Mouse (Mus musculus) heart, embryonic 10.5 days (tissue): Measurements from ENCODE around the gene Gm20547. TPM values are rescaled to one million over a fixed set of nuclear protein-coding genes. Genes with fewer than 3 reads are reported as not detected.
A peak's percentile ranks its signal among the peaks of the same experiment; 100 is the strongest.

ENCODE experiments used
- DNase-seq: peaks from one replicate; pipeline ENCODE4 v3.0.0-alpha.2; 2017; ENCODE audit warnings: low spot score
- H3K27ac ChIP-seq: fragments of 300-500 bp; sonication (generic); 2 replicates; pipeline ENCODE4 v1.5.1; 2016; ENCODE audit warnings: mild to moderate bottlenecking
- H3K27me3 ChIP-seq: fragments of 300-500 bp; sonication (generic); 2 replicates; pipeline ENCODE4 v1.6.1; 2016; ENCODE audit warnings: mild to moderate bottlenecking; ENCODE audit not compliant: poor library complexity, insufficient read depth, severe bottlenecking
- H3K36me3 ChIP-seq: fragments of 300-500 bp; sonication (generic); 2 replicates; pipeline ENCODE4 v1.6.1; 2016; ENCODE audit warnings: mild to moderate bottlenecking, moderate library complexity
- H3K4me1 ChIP-seq: fragments of 300-500 bp; sonication (generic); 2 replicates; pipeline ENCODE4 v1.6.1; 2016; ENCODE audit warnings: mild to moderate bottlenecking
- H3K4me3 ChIP-seq: fragments of 300-500 bp; sonication (generic); 2 replicates; pipeline ENCODE4 v1.5.1; 2016; ENCODE audit warnings: mild to moderate bottlenecking, moderate library complexity
- H3K9me3 ChIP-seq: fragments of 300-500 bp; sonication (generic); 2 replicates; pipeline ENCODE4 v1.6.1; 2016; ENCODE audit warnings: mild to moderate bottlenecking, moderate library complexity
- WGBS: fragments of 180-500 bp; shearing (Covaris S2); methylation state at CpG from one replicate; pipeline ENCODE4 v1.1.7; 2016; 5-methylcytosine and 5-hydroxymethylcytosine counted together
- polyA plus RNA-seq: library from polyadenylated mRNA; unstranded; fragments of >200 nt; fragmentation: Nextera tagmentation; extraction: Ambion mirVana; gene quantifications from 2 replicates; pipeline ENCODE4 v1.2.1, GENCODE M21; 2016

Gene Gm20547
- polyA plus RNA-seq, 1 experiment from 2014 or later: not detected

GRCm38 (mm10) chr17:34893072-34893824 lies 11.4 kb upstream of the Gm20547 start:
- no peaks in the 10 kb centered on the region for H3K27me3 ChIP-seq
- peaks cover 12% of the 10 kb centered on the region for H3K36me3 ChIP-seq
- peak overlapping the region; percentile 96 for H3K4me3 ChIP-seq
- no peak for DNase-seq
- peak overlapping the region; percentile 99 for H3K27ac ChIP-seq
- H3K9me3 ChIP-seq: no peaks in the 10 kb centered on the region
- peaks cover 40% of the 10 kb centered on the region for H3K4me1 ChIP-seq
- WGBS: 72% methylated on average over 12 of the region's 12 CpGs

GRCm38 (mm10) chr17:34891377-34891776 lies 9.5 kb upstream of the Gm20547 start:
- Histone ChIP-seq H3K27me3 (no peaks in the 10 kb centered on the region), H3K9me3 (no peaks in the 10 kb centered on the region), H3K36me3 (peaks cover 10% of the 10 kb centered on the region), H3K4me3 (no peak overlapping the region), H3K27ac (no peak overlapping the region), H3K4me1 (peaks cover 26% of the 10 kb centered on the region)
- WGBS: 88% methylated on average over 2 of the region's 2 CpGs
- no peak for DNase-seq

- no peak overlapping the region for H3K4me3 ChIP-seq
- H3K27ac ChIP-seq: no peak overlapping the region
- DNase-seq: no peak
- 82% methylated on average over 12 of the region's 12 CpGs for WGBS
- no peaks in the 10 kb centered on the region for H3K9me3 ChIP-seq
- no peaks in the 10 kb centered on the region for H3K36me3 ChIP-seq
- H3K27me3 ChIP-seq: no peaks in the 10 kb centered on the region
- H3K4me1 ChIP-seq: peaks cover 15% of the 10 kb centered on the region
Measured at GRCm38 (mm10) chr17:34890074-34890743, 8.4 kb upstream of the Gm20547 start.

GRCm38 (mm10) chr17:34887942-34888341 lies 6.1 kb upstream of the Gm20547 start:
- Histone ChIP-seq H3K4me1 (peaks cover 10% of the 10 kb centered on the region; the same call in 1 of the 2 replicates), H3K4me3 (no peak overlapping the region), H3K9me3 (no peaks in the 10 kb centered on the region), H3K27ac (no peak overlapping the region), H3K36me3 (no peaks in the 10 kb centered on the region), H3K27me3 (0 out of 2 replicates have a peak, but pooled peaks cover 2% of the 10 kb centered on the region)
- DNase-seq: no peak
- 79% methylated on average over 5 of the region's 5 CpGs for WGBS

- H3K4me1 ChIP-seq: peaks cover 18% of the 10 kb centered on the region
- no peaks in the 10 kb centered on the region for H3K36me3 ChIP-seq
- DNase-seq: no peak
- WGBS: 68% methylated on average over 3 of the region's 3 CpGs
- peaks cover 16% of the 10 kb centered on the region; the same call in 1 of the 2 replicates for H3K27me3 ChIP-seq
- H3K9me3 ChIP-seq: no peaks in the 10 kb centered on the region
- H3K27ac ChIP-seq: no peak overlapping the region
- no peak overlapping the region for H3K4me3 ChIP-seq
Measured at GRCm38 (mm10) chr17:34885615-34886014, 3.8 kb upstream of the Gm20547 start.

GRCm38 (mm10) chr17:34884704-34885103 lies 2.9 kb upstream of the Gm20547 start:
- Histone ChIP-seq H3K9me3 (no peaks in the 10 kb centered on the region), H3K4me3 (no peak overlapping the region), H3K4me1 (peaks cover 19% of the 10 kb centered on the region), H3K27ac (no peak overlapping the region), H3K36me3 (no peaks in the 10 kb centered on the region), H3K27me3 (peaks cover 16% of the 10 kb centered on the region; the same call in 1 of the 2 replicates)
- 84% methylated on average over 6 of the region's 6 CpGs for WGBS
- no peak for DNase-seq

GRCm38 (mm10) chr17:34883332-34883731 lies 1.5 kb upstream of the Gm20547 start:
- DNase-seq: no peak
- H3K27ac ChIP-seq: no peak overlapping the region
- WGBS: 67% methylated on average over 3 of the region's 3 CpGs
- peaks cover 25% of the 10 kb centered on the region for H3K4me1 ChIP-seq
- H3K4me3 ChIP-seq: no peak overlapping the region
- H3K9me3 ChIP-seq: no peaks in the 10 kb centered on the region
- H3K36me3 ChIP-seq: no peaks in the 10 kb centered on the region
- H3K27me3 ChIP-seq: peaks cover 16% of the 10 kb centered on the region; the same call in 1 of the 2 replicates

- H3K36me3 ChIP-seq: no peaks in the 10 kb centered on the region
- no peaks in the 10 kb centered on the region for H3K9me3 ChIP-seq
- H3K4me3 ChIP-seq: peak overlapping the region; percentile 43; the same call in 1 of the 2 replicates
- peaks cover 22% of the 10 kb centered on the region; the same call in 1 of the 2 replicates for H3K27me3 ChIP-seq
- H3K27ac ChIP-seq: no peak overlapping the region
- peaks cover 25% of the 10 kb centered on the region for H3K4me1 ChIP-seq
- no peak for DNase-seq
Measured at GRCm38 (mm10) chr17:34881166-34881565, 676 bp downstream of the Gm20547 start.

GRCm38 (mm10) chr17:34879336-34879879 lies 2.4 kb downstream of the Gm20547 start, which contains the start of gene Zbtb12:
TSS of gene Zbtb12 (plus strand) at chr17:34879483.
- Histone ChIP-seq H3K27me3 (peaks cover 22% of the 10 kb centered on the region; the same call in 1 of the 2 replicates), H3K4me3 (no peak within 1 kb of the TSS), H3K36me3 (no peaks in the 10 kb centered on the region), H3K4me1 (peaks cover 25% of the 10 kb centered on the region), H3K9me3 (no peaks in the 10 kb centered on the region), H3K27ac (peak within 1 kb of the TSS; percentile 52)
- no peak for DNase-seq
- 60% methylated on average over 11 of the region's 11 CpGs for WGBS

- no peak for DNase-seq
- 89% methylated on average over 6 of the region's 6 CpGs for WGBS
- Histone ChIP-seq H3K36me3 (no peaks in the 10 kb centered on the region), H3K4me3 (no peak overlapping the region), H3K9me3 (no peaks in the 10 kb centered on the region), H3K4me1 (peaks cover 2% of the 10 kb centered on the region), H3K27ac (no peak overlapping the region), H3K27me3 (peaks cover 9% of the 10 kb centered on the region; the same call in 1 of the 2 replicates)
Measured at GRCm38 (mm10) chr17:34874321-34874720, 7.5 kb downstream of the Gm20547 start.

GRCm38 (mm10) chr17:34865981-34866380 lies 15.9 kb downstream of the Gm20547 start:
- Histone ChIP-seq H3K9me3 (no peaks in the 10 kb centered on the region), H3K36me3 (no peaks in the 10 kb centered on the region), H3K27me3 (peaks cover 27% of the 10 kb centered on the region; the same call in 1 of the 2 replicates), H3K4me1 (no peaks in the 10 kb centered on the region), H3K27ac (no peak overlapping the region), H3K4me3 (no peak overlapping the region)
- DNase-seq: no peak
- 58% methylated on average over 7 of the region's 7 CpGs for WGBS

GRCm38 (mm10) chr17:34862416-34863081 lies 19.3 kb downstream of the Gm20547 start, which contains the start of gene Cfb:
TSS of gene Cfb (minus strand) at chr17:34862518.
- Histone ChIP-seq H3K27ac (no peak within 1 kb of the TSS; the same call in 1 of the 2 replicates), H3K36me3 (peaks cover 8% of the 10 kb centered on the region), H3K4me3 (no peak within 1 kb of the TSS), H3K4me1 (no peaks in the 10 kb centered on the region), H3K9me3 (no peaks in the 10 kb centered on the region), H3K27me3 (peaks cover 27% of the 10 kb centered on the region; the same call in 1 of the 2 replicates)
- DNase-seq: no peak
- 70% methylated on average over 8 of the region's 8 CpGs for WGBS
